ENCODE assay signal across 13 mouse cellular contexts in genomic region chr11:6600284-6600944, GRCm38 (mm10). TPM values are rescaled to one million over a fixed set of nuclear protein-coding genes. Genes with fewer than 3 reads are reported as not detected.
DNase-seq lines count a peak whose midpoint lies in the region; ATAC-seq and TF ChIP-seq lines count a peak whose summit lies in the region.
"Had no signal": no experiment of that assay in that cellular context is flagged by ENCODE, and none has a peak within 500 bp of the region (broad histone marks: within the 10 kb centered on the region; RNA-seq: fewer than 3 reads in every experiment).

No protein-coding gene starts in this region.

- peaks cover 4% of the 10 kb centered on the region; the same call in 1 of the 2 replicates for H3K27me3 ChIP-seq in forebrain, embryonic 11.5 days (ENCODE audit: control insufficient read depth, insufficient read depth, low read length)
- H3K27me3 ChIP-seq in forebrain, embryonic 13.5 days, result no peaks in the 10 kb centered on the region
- no peaks in the 10 kb centered on the region for H3K27me3 ChIP-seq in hindbrain, embryonic 13.5 days
- H3K27me3 ChIP-seq in midbrain, embryonic 12.5 days, result no peaks in the 10 kb centered on the region

- peak; percentile 47 for DNase-seq in forebrain, embryonic 11.5 days (ENCODE audit: low spot score)
- peak; percentile 51 for DNase-seq in MN1 (ENCODE audit: low spot score)
- DNase-seq in adipocyte (ENCODE audit: low spot score), result no peak
- DNase-seq in layer of hippocampus, adult 2 months (ENCODE audit: low spot score in 2 of 2), result no peak
- no peak for DNase-seq in left cerebral cortex, adult 18-20 months (ENCODE audit: low spot score in 2 of 2)
- DNase-seq: gastrocnemius, postnatal 25 days; thymus, postnatal 14 days had no signal

- H3K4me2 ChIP-seq in forebrain, embryonic 11.5 days (ENCODE audit: low read depth, low read length, severe bottlenecking), result no peak overlapping the region
- H3K4me2 ChIP-seq in forebrain, embryonic 13.5 days, result no peak overlapping the region
- no peak overlapping the region for H3K4me2 ChIP-seq in hindbrain, embryonic 13.5 days
- H3K4me2 ChIP-seq in midbrain, embryonic 12.5 days (replicated peaks), result no peak overlapping the region
- H3K4me2 ChIP-seq: heart, embryonic 15.5 days had no signal

- peaks cover 8% of the 10 kb centered on the region; the same call in 1 of the 2 replicates for H3K36me3 ChIP-seq in forebrain, embryonic 11.5 days (ENCODE audit: control insufficient read depth, insufficient read depth, low read length)
- peaks cover 65% of the 10 kb centered on the region for H3K36me3 ChIP-seq in forebrain, embryonic 13.5 days (ENCODE audit: poor library complexity, severe bottlenecking)
- H3K36me3 ChIP-seq in hindbrain, embryonic 13.5 days, result peaks cover 67% of the 10 kb centered on the region
- H3K36me3 ChIP-seq in midbrain, embryonic 12.5 days, result peaks cover 45% of the 10 kb centered on the region

- no peak overlapping the region for H3K9ac ChIP-seq in forebrain, embryonic 11.5 days (ENCODE audit: low read length)
- no peak overlapping the region for H3K9ac ChIP-seq in forebrain, embryonic 13.5 days
- H3K9ac ChIP-seq in hindbrain, embryonic 13.5 days, result no peak overlapping the region
- 0 out of 2 replicates have a peak overlapping the region, but pooled peaks have one; percentile 1 for H3K9ac ChIP-seq in midbrain, embryonic 12.5 days (replicated peaks)
- H3K9ac ChIP-seq: heart, embryonic 15.5 days had no signal

- H3K4me1 ChIP-seq in forebrain, embryonic 11.5 days (replicated peaks; ENCODE audit: control insufficient read depth, insufficient read depth, low read length), result peaks cover 27% of the 10 kb centered on the region
- peaks cover 55% of the 10 kb centered on the region for H3K4me1 ChIP-seq in forebrain, embryonic 13.5 days
- peaks cover 74% of the 10 kb centered on the region for H3K4me1 ChIP-seq in hindbrain, embryonic 13.5 days (replicated peaks)
- H3K4me1 ChIP-seq in midbrain, embryonic 12.5 days, result peaks cover 67% of the 10 kb centered on the region

- ATAC-seq in forebrain, embryonic 11.5 days (replicated peaks; ENCODE audit: low FRiP score), result no peak
- no peak for ATAC-seq in forebrain, embryonic 13.5 days
- ATAC-seq in hindbrain, embryonic 13.5 days (ENCODE audit: low FRiP score), result no peak
- ATAC-seq in midbrain, embryonic 12.5 days (ENCODE audit: low FRiP score, low read depth), result no peak
- ATAC-seq: intestine, embryonic 16.5 days had no signal

- no peak for TF ChIP-seq CTCF in layer of hippocampus, adult 2 months (conservative IDR thresholded peaks at IDR 0.05)

- H3K27ac ChIP-seq in forebrain, embryonic 11.5 days (ENCODE audit: low read depth, low read length), result no peak overlapping the region
- no peak overlapping the region; the same call in 1 of the 2 replicates for H3K27ac ChIP-seq in forebrain, embryonic 13.5 days
- H3K27ac ChIP-seq in hindbrain, embryonic 13.5 days, result peak overlapping the region; percentile 89
- H3K27ac ChIP-seq in midbrain, embryonic 12.5 days (replicated peaks), result peak overlapping the region; percentile 84
- no peak overlapping the region for H3K27ac ChIP-seq in layer of hippocampus, adult 2 months
- H3K27ac ChIP-seq: heart, embryonic 15.5 days had no signal

- H3K4me3 ChIP-seq in forebrain, embryonic 11.5 days (ENCODE audit: low read depth, low read length), result no peak overlapping the region
- no peak overlapping the region for H3K4me3 ChIP-seq in forebrain, embryonic 13.5 days
- no peak overlapping the region for H3K4me3 ChIP-seq in hindbrain, embryonic 13.5 days
- no peak overlapping the region for H3K4me3 ChIP-seq in midbrain, embryonic 12.5 days
- H3K4me3 ChIP-seq in layer of hippocampus, adult 2 months, result no peak overlapping the region
- H3K4me3 ChIP-seq: heart, embryonic 15.5 days had no signal

- no peaks in the 10 kb centered on the region for H3K9me3 ChIP-seq in forebrain, embryonic 11.5 days (ENCODE audit: control insufficient read depth, low read length)
- H3K9me3 ChIP-seq in forebrain, embryonic 13.5 days (replicated peaks), result no peaks in the 10 kb centered on the region
- no peaks in the 10 kb centered on the region for H3K9me3 ChIP-seq in hindbrain, embryonic 13.5 days
- H3K9me3 ChIP-seq in midbrain, embryonic 12.5 days, result no peaks in the 10 kb centered on the region
- H3K9me3 ChIP-seq: heart, embryonic 15.5 days had no signal

- 92% methylated on average over 8 of the region's 8 CpGs for WGBS in forebrain, embryonic 11.5 days
- 85% methylated on average over 8 of the region's 8 CpGs for WGBS in forebrain, embryonic 13.5 days
- 86% methylated on average over 8 of the region's 8 CpGs for WGBS in hindbrain, embryonic 13.5 days
- 88% methylated on average over 8 of the region's 8 CpGs for WGBS in midbrain, embryonic 12.5 days

RNA-seq across cellular contexts. Expression of gene Nacad, which starts 5.4 kb away (rescaled TPM):
- polyA plus RNA-seq in forebrain, embryonic 11.5 days (2014; fragmentation: Nextera tagmentation; extraction: Ambion mirVana), result 28.4 and 29.3 TPM in 2 replicates
- 50.1 and 62.2 TPM in 2 replicates for polyA plus RNA-seq in forebrain, embryonic 13.5 days (2015; fragmentation: Nextera tagmentation; extraction: Ambion mirVana)
- 87.6 and 90.0 TPM in 2 replicates for polyA plus RNA-seq in hindbrain, embryonic 13.5 days (2015; fragmentation: Nextera tagmentation; extraction: Ambion mirVana)
- 83.4 and 88.5 TPM in 2 replicates for polyA plus RNA-seq in midbrain, embryonic 12.5 days (2016; fragmentation: Nextera tagmentation; extraction: Ambion mirVana)
- 10 to 100 TPM; 36.9 to 37.1 TPM for total RNA-seq in layer of hippocampus, adult 2 months (2021)
- total RNA-seq in left cerebral cortex, adult 18-20 months (2021), result 10 to 100 TPM; 42.6 to 55.9 TPM

RNA-seq across cellular contexts. Expression of gene Tbrg4, which starts 25.5 kb away (rescaled TPM):
- 53.0 TPM in 2 replicates for polyA plus RNA-seq in forebrain, embryonic 11.5 days (2014; fragmentation: Nextera tagmentation; extraction: Ambion mirVana)
- 32.1 and 36.5 TPM in 2 replicates for polyA plus RNA-seq in forebrain, embryonic 13.5 days (2015; fragmentation: Nextera tagmentation; extraction: Ambion mirVana)
- polyA plus RNA-seq in hindbrain, embryonic 13.5 days (2015; fragmentation: Nextera tagmentation; extraction: Ambion mirVana), result 29.2 and 34.0 TPM in 2 replicates
- 42.9 and 46.1 TPM in 2 replicates for polyA plus RNA-seq in midbrain, embryonic 12.5 days (2016; fragmentation: Nextera tagmentation; extraction: Ambion mirVana)
- 10 to 100 TPM; 42.9 to 52.9 TPM for total RNA-seq in layer of hippocampus, adult 2 months (2021)
- total RNA-seq in left cerebral cortex, adult 18-20 months (2021), result 10 to 100 TPM; 49.3 to 50.4 TPM

RNA-seq across cellular contexts. Expression of gene Wap, which starts 38.0 kb away (rescaled TPM):
- polyA plus RNA-seq in forebrain, embryonic 11.5 days (2014; fragmentation: Nextera tagmentation; extraction: Ambion mirVana), result not detected in 2 replicates
- polyA plus RNA-seq in forebrain, embryonic 13.5 days (2015; fragmentation: Nextera tagmentation; extraction: Ambion mirVana), result not detected in 2 replicates
- polyA plus RNA-seq in hindbrain, embryonic 13.5 days (2015; fragmentation: Nextera tagmentation; extraction: Ambion mirVana), result not detected in 2 replicates
- polyA plus RNA-seq in midbrain, embryonic 12.5 days (2016; fragmentation: Nextera tagmentation; extraction: Ambion mirVana), result not detected in 2 replicates
- not detected for total RNA-seq in layer of hippocampus, adult 2 months (2021)
- not detected for total RNA-seq in left cerebral cortex, adult 18-20 months (2021)
- total RNA-seq: gastrocnemius, postnatal 25 days; left cerebral cortex, postnatal 25 days had no signal
- polyA plus RNA-seq: heart, embryonic 15.5 days; intestine, embryonic 16.5 days had no signal

RNA-seq across cellular contexts. Expression of gene Ccm2, which starts 53.7 kb away (rescaled TPM):
- 90.8 and 97.2 TPM in 2 replicates for polyA plus RNA-seq in forebrain, embryonic 11.5 days (2014; fragmentation: Nextera tagmentation; extraction: Ambion mirVana)
- polyA plus RNA-seq in forebrain, embryonic 13.5 days (2015; fragmentation: Nextera tagmentation; extraction: Ambion mirVana), result 82.2 and 90.5 TPM in 2 replicates
- polyA plus RNA-seq in hindbrain, embryonic 13.5 days (2015; fragmentation: Nextera tagmentation; extraction: Ambion mirVana), result 94.1 and 99.0 TPM in 2 replicates
- polyA plus RNA-seq in midbrain, embryonic 12.5 days (2016; fragmentation: Nextera tagmentation; extraction: Ambion mirVana), result 87.5 and 88.6 TPM in 2 replicates
- total RNA-seq in layer of hippocampus, adult 2 months (2021), result 10 to 100 TPM; 50.2 to 55.8 TPM
- total RNA-seq in left cerebral cortex, adult 18-20 months (2021), result 10 to 100 TPM; 63.5 to 67.0 TPM

RNA-seq across cellular contexts. Expression of gene Ramp3, which starts 57.9 kb away (rescaled TPM):
- polyA plus RNA-seq in forebrain, embryonic 11.5 days (2014; fragmentation: Nextera tagmentation; extraction: Ambion mirVana), result 3.5 and 3.9 TPM in 2 replicates
- 1.9 and 2.2 TPM in 2 replicates for polyA plus RNA-seq in forebrain, embryonic 13.5 days (2015; fragmentation: Nextera tagmentation; extraction: Ambion mirVana)
- 22.1 and 24.6 TPM in 2 replicates for polyA plus RNA-seq in hindbrain, embryonic 13.5 days (2015; fragmentation: Nextera tagmentation; extraction: Ambion mirVana)
- polyA plus RNA-seq in midbrain, embryonic 12.5 days (2016; fragmentation: Nextera tagmentation; extraction: Ambion mirVana), result 5.1 and 6.3 TPM in 2 replicates
- total RNA-seq in layer of hippocampus, adult 2 months (2021), result 1 to 10 TPM; 6.1 to 7.6 TPM
- total RNA-seq in left cerebral cortex, adult 18-20 months (2021), result 10 to 100 TPM in 1 of 2 experiments, 1 to 10 TPM in 1; 9.9 to 12.9 TPM

Comparison
In these comparisons a context has a peak if more than half of its experiments do, and no peak if none do; other contexts are left out.
1. DNase-seq: peak in forebrain, embryonic 11.5 days (single experiment) and MN1 (single experiment); none in adipocyte (single experiment), layer of hippocampus, adult 2 months (0 of 2) and left cerebral cortex, adult 18-20 months (0 of 2).
2. H3K27ac ChIP-seq: peak in hindbrain, embryonic 13.5 days (single experiment) and midbrain, embryonic 12.5 days (single experiment); none in forebrain, embryonic 11.5 days (single experiment), forebrain, embryonic 13.5 days (single experiment) and layer of hippocampus, adult 2 months (single experiment).